Mouse (Mus musculus) cerebellum, adult 11 months (tissue): Measurements from ENCODE around the gene Ppp1r14a.

ENCODE experiments used
- DNase-seq: peaks from one replicate; pipeline ENCODE4 v3.0.0; 2022

Gene Ppp1r14a

DNA sequence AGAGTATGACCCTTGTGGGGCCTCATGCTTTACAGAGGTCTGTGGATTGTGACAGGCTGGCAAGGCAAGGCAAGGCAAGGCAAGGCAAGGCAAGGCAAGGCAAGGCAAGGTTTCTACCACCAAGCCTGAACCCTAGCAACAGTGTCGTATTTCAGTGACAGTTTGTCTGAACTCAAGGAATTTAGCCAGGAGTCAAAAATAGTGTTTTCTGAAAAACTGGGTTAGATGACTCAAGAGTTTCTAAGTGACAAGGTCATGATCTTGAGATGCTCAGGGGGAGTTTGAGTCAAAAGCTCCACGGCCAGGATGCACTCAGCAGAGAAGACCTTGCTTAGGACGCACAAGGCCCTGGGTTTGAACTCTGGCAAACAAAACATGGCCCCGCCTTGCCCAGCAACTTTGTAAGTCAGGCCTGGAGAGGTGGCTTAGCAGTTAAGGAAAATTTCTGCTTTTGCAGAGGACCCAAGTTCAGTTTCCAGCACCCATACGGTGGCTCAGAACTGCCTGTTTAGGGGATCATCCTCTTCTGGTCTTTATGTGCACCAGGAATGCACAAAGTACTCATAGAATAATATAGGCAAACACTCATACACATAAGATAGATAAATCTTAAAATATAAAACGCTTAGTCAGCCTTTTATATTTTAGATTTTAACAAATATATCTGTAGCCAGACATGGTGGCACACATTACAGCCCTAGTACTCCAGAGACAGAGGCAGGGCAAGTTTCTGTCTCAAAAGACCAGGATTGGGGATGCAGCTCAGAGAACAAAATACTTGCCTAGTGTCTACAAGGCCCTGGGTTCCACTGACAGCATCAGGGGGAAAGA is 46.9 kb downstream of the Ppp1r14a start:
- DNase-seq = no peak

DNA sequence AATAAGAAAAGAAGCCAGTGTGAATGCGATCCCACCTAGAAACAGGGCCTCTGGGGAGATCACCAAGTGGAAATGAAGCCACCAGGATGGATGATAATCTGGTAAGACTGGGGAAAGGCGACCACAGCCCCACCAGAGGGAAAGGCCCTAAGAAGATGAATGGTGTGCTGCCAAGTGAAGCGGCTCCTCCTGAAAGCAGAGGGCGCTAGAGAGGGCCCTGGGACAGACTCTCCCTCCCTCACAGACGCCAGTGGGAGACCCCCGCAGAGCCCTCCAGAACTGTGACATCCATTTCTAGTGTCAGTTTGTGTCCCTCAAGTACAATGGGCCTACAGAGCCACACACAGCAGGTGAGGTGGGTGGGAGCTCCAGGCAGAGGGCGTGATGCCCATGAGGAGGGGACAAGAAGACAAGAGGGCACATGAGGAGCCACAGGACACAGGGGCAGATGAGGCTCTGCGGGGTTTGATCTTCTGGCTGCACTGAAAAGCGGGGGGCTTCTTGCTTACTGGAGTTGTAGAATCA is 47.7 kb downstream of the Ppp1r14a start:
- no peak for DNase-seq

GRCm38 (mm10) chr7:29337766-29338165 is 48.7 kb downstream of the Ppp1r14a start:
- DNase-seq = no peak

DNA sequence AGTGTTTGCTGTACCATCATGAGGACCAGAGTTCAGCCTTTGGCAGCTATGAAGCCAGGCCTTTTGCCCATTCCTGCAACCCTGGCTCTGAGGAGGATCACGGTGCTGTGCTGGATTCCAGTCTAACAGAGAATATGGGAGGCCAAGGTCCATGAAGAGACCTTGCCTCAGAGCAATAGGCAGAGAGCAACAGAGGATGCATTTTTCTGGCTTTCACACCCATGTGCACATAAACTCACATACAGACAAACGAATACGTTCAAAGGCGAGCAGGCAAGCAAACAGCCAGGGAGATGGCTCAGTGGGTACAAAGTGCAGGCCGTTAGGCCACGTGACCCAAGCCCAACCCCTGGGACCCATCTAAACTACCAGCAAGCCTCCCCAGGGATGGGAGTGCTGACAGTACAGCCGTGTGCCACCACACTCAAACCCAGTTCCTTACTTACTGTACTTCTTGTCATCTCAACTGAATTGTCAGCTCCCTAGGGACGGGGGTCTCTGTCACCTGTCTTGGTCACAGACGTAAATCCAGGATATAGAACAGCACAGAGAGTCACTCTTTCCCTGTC is 49.3 kb downstream of the Ppp1r14a start:
- no peak for DNase-seq

- DNase-seq = no peak
Observed at GRCm38 (mm10) chr7:29338984-29339679, 50.0 kb downstream of the Ppp1r14a start.

GRCm38 (mm10) chr7:29340247-29340646 is 51.1 kb downstream of the Ppp1r14a start:
- no peak for DNase-seq

GRCm38 (mm10) chr7:29340838-29341237 is 51.7 kb downstream of the Ppp1r14a start:
- no peak for DNase-seq

DNA sequence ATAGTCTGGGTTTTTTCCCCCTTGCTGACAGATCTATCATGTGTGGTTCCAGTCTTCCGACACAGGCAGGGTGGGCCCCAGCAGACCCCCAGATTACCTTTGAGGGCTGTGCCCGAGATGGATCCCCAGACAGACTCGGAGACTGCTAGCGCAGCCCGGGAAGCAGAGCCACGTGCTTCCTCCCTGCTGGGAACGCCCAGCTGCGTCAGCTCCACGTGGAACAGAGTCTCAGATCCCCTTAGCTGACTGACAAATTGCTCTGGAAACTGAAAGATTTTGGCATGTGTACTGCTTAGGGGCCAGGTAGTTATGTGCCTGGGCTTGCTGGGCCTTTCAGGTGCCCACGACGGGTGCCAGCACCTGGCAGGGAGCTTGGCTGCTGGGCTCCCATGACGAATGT is 52.6 kb downstream of the Ppp1r14a start:
- DNase-seq = no peak

- DNase-seq = peak; percentile 36
Observed at GRCm38 (mm10) chr7:29342489-29343092, 53.5 kb downstream of the Ppp1r14a start.
